Mouse (Mus musculus): ENCODE measurements around the gene Akirin2.

DNA sequence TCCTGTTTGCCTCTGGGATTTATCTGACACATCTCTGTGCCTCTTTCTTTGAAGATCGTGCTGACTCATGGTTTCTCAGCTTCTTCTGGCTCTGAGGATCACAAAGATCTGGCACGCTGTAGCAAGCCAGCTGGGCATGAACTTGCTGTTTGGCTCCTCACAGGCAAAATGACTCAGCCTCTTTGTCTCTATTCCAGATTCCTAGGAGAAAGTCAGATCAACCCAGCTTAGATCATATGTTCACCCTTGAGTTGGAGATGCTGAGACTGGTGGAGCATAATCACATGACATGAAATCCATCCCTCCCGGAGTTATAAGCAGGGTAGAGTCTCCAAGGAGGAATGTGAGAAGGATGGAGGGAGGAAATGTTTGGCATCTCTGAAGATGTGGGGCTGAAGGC is 27.9 kb upstream of the Akirin2 start:
- TF ChIP-seq CTCF (conservative IDR thresholded peaks at IDR 0.05; ENCODE audit: low read length) (no peak), POU5F1 (IDR thresholded peaks at IDR 0.05; ENCODE audit: borderline replicate concordance, low read length) (no peak)
